Mouse (Mus musculus) heart, postnatal 0 days (tissue): ENCODE measurements at regions not wholly inside any gene's neighbourhood (a gene's known extent, or its start where the extent isn't known, plus 50 kb on each side); places are given as distances from the start of the nearest gene placed in this dataset.

ENCODE experiments used
- ATAC-seq: fragments of 200-750 bp; cut with Nextera tagmentation; 2 replicates; pipeline ENCODE4 v1.8.0; 2017; ENCODE audit warnings: low read depth, moderate number of reproducible peaks, moderate library complexity; ENCODE audit not compliant: insufficient read depth
- DNase-seq: peaks from one replicate; pipeline ENCODE4 v3.0.0-alpha.2; 2016; ENCODE audit warnings: low spot score
- H3K27ac ChIP-seq: fragments of 300-500 bp; sonication (generic); 2 replicates; pipeline ENCODE4 v1.5.1; 2014; ENCODE audit warnings: low read depth, mild to moderate bottlenecking
- H3K27me3 ChIP-seq: fragments of 300-500 bp; sonication (generic); 2 replicates; pipeline ENCODE4 v1.6.1; 2014; ENCODE audit warnings: low read length, mixed read lengths; ENCODE audit not compliant: control insufficient read depth, insufficient read depth
- H3K36me3 ChIP-seq: fragments of 300-500 bp; sonication (generic); replicated peaks from 2 replicates; pipeline ENCODE4 v1.6.1; 2014; ENCODE audit warnings: low read length, mixed read lengths; ENCODE audit not compliant: control insufficient read depth, insufficient read depth
- H3K4me1 ChIP-seq: fragments of 300-500 bp; sonication (generic); 2 replicates; pipeline ENCODE4 v1.6.1; 2014; ENCODE audit warnings: antibody characterized with exemption; ENCODE audit not compliant: control insufficient read depth, insufficient read depth
- H3K4me2 ChIP-seq: fragments of 300-500 bp; sonication (generic); 2 replicates; pipeline ENCODE4 v1.6.1; 2014; ENCODE audit warnings: low read depth, mild to moderate bottlenecking, low read length, moderate library complexity
- H3K4me3 ChIP-seq: fragments of 300-500 bp; sonication (generic); 2 replicates; pipeline ENCODE4 v1.5.1; 2014; ENCODE audit warnings: low read depth, low read length
- H3K9ac ChIP-seq: fragments of 300-500 bp; sonication (generic); replicated peaks from 2 replicates; pipeline ENCODE4 v1.6.1; 2014; ENCODE audit warnings: low read depth, low read length, mixed read lengths
- H3K9me3 ChIP-seq: fragments of 300-500 bp; sonication (generic); replicated peaks from 2 replicates; pipeline ENCODE4 v1.6.1; 2016; ENCODE audit warnings: low read length; ENCODE audit not compliant: control insufficient read depth
- CTCF ChIP-seq: IDR thresholded peaks from 2 replicates; pipeline ENCODE4 v1.5.1; 2016; ENCODE audit warnings: antibody characterized with exemption, control low read depth, low read depth
- EP300 ChIP-seq: IDR thresholded peaks from 2 replicates; pipeline ENCODE4 v1.6.1; 2016; ENCODE audit warnings: antibody characterized with exemption, low read depth
- WGBS: fragments of 180-500 bp; shearing (Covaris S2); extraction: QIAGEN DNeasy Blood & Tissue Kit; methylation state at CpG from one replicate; pipeline ENCODE4 v1.1.7; 2014; 5-methylcytosine and 5-hydroxymethylcytosine counted together

- WGBS: 40% methylated on average over 4 of the region's 4 CpGs
- H3K27ac ChIP-seq: no peak overlapping the region
- H3K36me3 ChIP-seq: no peaks in the 10 kb centered on the region
- H3K4me2 ChIP-seq: no peak overlapping the region
- no peaks in the 10 kb centered on the region for H3K27me3 ChIP-seq
- DNase-seq (no peak), ATAC-seq (no peak)
- no peaks in the 10 kb centered on the region for H3K4me1 ChIP-seq
- H3K9ac ChIP-seq: no peak overlapping the region
- TF ChIP-seq EP300 (no peak), CTCF (no peak)
- no peaks in the 10 kb centered on the region for H3K9me3 ChIP-seq
- H3K4me3 ChIP-seq: no peak overlapping the region
Measured at GRCm38 (mm10) chr9:85426809-85427208, 99.7 kb upstream of the Tent5a start.

- TF ChIP-seq EP300 (no peak), CTCF (no peak)
- H3K4me1 ChIP-seq: no peaks in the 10 kb centered on the region
- DNase-seq: no peak
Measured at GRCm38 (mm10) chr9:85423908-85424307, 96.8 kb upstream of the Tent5a start.

GRCm38 (mm10) chr9:85414391-85414790 lies 87.2 kb upstream of the Tent5a start:
- ATAC-seq (no peak), DNase-seq (no peak)
- Histone ChIP-seq H3K4me1 (peaks cover 14% of the 10 kb centered on the region), H3K4me3 (no peak overlapping the region), H3K9me3 (no peaks in the 10 kb centered on the region), H3K36me3 (no peaks in the 10 kb centered on the region), H3K27ac (no peak overlapping the region), H3K4me2 (no peak overlapping the region), H3K9ac (no peak overlapping the region), H3K27me3 (no peaks in the 10 kb centered on the region)
- WGBS: 63% methylated on average over 1 of the region's 1 CpGs
- TF ChIP-seq EP300: no peak
- no peak for TF ChIP-seq CTCF

More at GRCm38 (mm10) chr9:85423908-85424307, 96.8 kb upstream of the Tent5a start:
- Histone ChIP-seq H3K27me3 (no peaks in the 10 kb centered on the region), H3K27ac (no peak overlapping the region), H3K4me3 (no peak overlapping the region), H3K4me2 (no peak overlapping the region), H3K9me3 (no peaks in the 10 kb centered on the region), H3K9ac (no peak overlapping the region), H3K36me3 (no peaks in the 10 kb centered on the region)
- no peak for ATAC-seq
- WGBS: 84% methylated on average over 2 of the region's 2 CpGs

GRCm38 (mm10) chr9:85413813-85414212 lies 86.7 kb upstream of the Tent5a start:
- Histone ChIP-seq H3K4me2 (no peak overlapping the region), H3K4me1 (peaks cover 14% of the 10 kb centered on the region), H3K36me3 (no peaks in the 10 kb centered on the region), H3K9me3 (no peaks in the 10 kb centered on the region), H3K9ac (no peak overlapping the region), H3K27ac (no peak overlapping the region), H3K27me3 (no peaks in the 10 kb centered on the region), H3K4me3 (no peak overlapping the region)
- no peak for DNase-seq
- ATAC-seq: no peak
- TF ChIP-seq CTCF (no peak), EP300 (no peak)
- WGBS: 19% methylated on average over 1 of the region's 1 CpGs

- WGBS: 9% methylated on average over 11 of the region's 11 CpGs
- H3K27ac ChIP-seq: peak overlapping the region; percentile 31; the same call in 1 of the 2 replicates
- H3K4me3 ChIP-seq: no peak overlapping the region
- peak; percentile 89 for ATAC-seq
- peaks cover 25% of the 10 kb centered on the region for H3K4me1 ChIP-seq
- no peaks in the 10 kb centered on the region for H3K36me3 ChIP-seq
- no peak overlapping the region for H3K9ac ChIP-seq
- DNase-seq: peak; percentile 78
- no peaks in the 10 kb centered on the region for H3K27me3 ChIP-seq
- H3K9me3 ChIP-seq: no peaks in the 10 kb centered on the region
- H3K4me2 ChIP-seq: 0 out of 2 replicates have a peak overlapping the region, but pooled peaks have one; percentile 1
- TF ChIP-seq EP300 (no peak), CTCF (no peak)
Measured at GRCm38 (mm10) chr9:85410643-85411296, 83.6 kb upstream of the Tent5a start.

- Histone ChIP-seq H3K27ac (0 out of 2 replicates have a peak overlapping the region, but pooled peaks have one; percentile 31), H3K9me3 (no peaks in the 10 kb centered on the region), H3K4me3 (no peak overlapping the region), H3K4me1 (peaks cover 25% of the 10 kb centered on the region), H3K27me3 (no peaks in the 10 kb centered on the region), H3K36me3 (no peaks in the 10 kb centered on the region), H3K4me2 (0 out of 2 replicates have a peak overlapping the region, but pooled peaks have one; percentile 1), H3K9ac (no peak overlapping the region)
- ATAC-seq (no peak), DNase-seq (no peak)
- WGBS: 37% methylated on average over 4 of the region's 4 CpGs
- TF ChIP-seq CTCF (no peak), EP300 (no peak)
Measured at GRCm38 (mm10) chr9:85409974-85410506, 82.9 kb upstream of the Tent5a start.
